Comparison of ENCODE assay signal across 10 mouse cellular contexts in genomic region chr1:129491136-129491535, GRCm38 (mm10).
DNase-seq lines count a peak whose midpoint lies in the region; ATAC-seq and TF ChIP-seq lines count a peak whose summit lies in the region.
"Had no signal": no experiment of that assay in that cellular context is flagged by ENCODE, and none has a peak within 500 bp of the region (broad histone marks: within the 10 kb centered on the region; RNA-seq: fewer than 3 reads in every experiment).

No protein-coding gene starts in this region.

- no peaks in the 10 kb centered on the region for H3K36me3 ChIP-seq in lung, postnatal 0 days (ENCODE audit: insufficient read depth, low read length)
- H3K36me3 ChIP-seq in forebrain, embryonic 13.5 days (ENCODE audit: poor library complexity, severe bottlenecking), result no peaks in the 10 kb centered on the region

- H3K4me2 ChIP-seq in lung, postnatal 0 days (replicated peaks; ENCODE audit: low read depth, low read length), result no peak overlapping the region
- no peak overlapping the region for H3K4me2 ChIP-seq in forebrain, embryonic 13.5 days

- TF ChIP-seq CTCF in lung, postnatal 0 days (IDR thresholded peaks at IDR 0.05), result peak; percentile 39
- TF ChIP-seq CTCF in Patski (IDR thresholded peaks at IDR 0.05), result peak; percentile 80

- no peak for ATAC-seq in lung, postnatal 0 days
- peak; percentile 67 for ATAC-seq in Patski
- ATAC-seq in forebrain, embryonic 13.5 days, result no peak

- H3K9me3 ChIP-seq in lung, postnatal 0 days (ENCODE audit: low read length), result no peaks in the 10 kb centered on the region
- H3K9me3 ChIP-seq in forebrain, embryonic 13.5 days (replicated peaks), result no peaks in the 10 kb centered on the region

- WGBS in lung, postnatal 0 days, result 81% methylated on average over 3 of the region's 3 CpGs
- WGBS in forebrain, embryonic 13.5 days, result 91% methylated on average over 3 of the region's 3 CpGs

- no peaks in the 10 kb centered on the region for H3K27me3 ChIP-seq in lung, postnatal 0 days (replicated peaks; ENCODE audit: insufficient read depth, low read length)
- peaks cover 13% of the 10 kb centered on the region for H3K27me3 ChIP-seq in Patski
- no peaks in the 10 kb centered on the region for H3K27me3 ChIP-seq in forebrain, embryonic 13.5 days

- in situ Hi-C loops in Patski (cut with MboI; ENCODE audit: low pct_unique_long_range_greater_than_20kb), result loop anchor here (10.0 to 25.0 kb wide), 4 partner anchors 234 to 884 kb away; no protein-coding TSS in a partner anchor

- no peak for TF ChIP-seq EP300 in lung, postnatal 0 days (IDR thresholded peaks at IDR 0.05)

- peak; percentile 2 to 20 for DNase-seq in frontal cortex, postnatal 36 days (ENCODE audit: low spot score in 2 of 2)
- DNase-seq in frontal cortex, postnatal 10 days (ENCODE audit: low spot score in 2 of 2), result no peak
- DNase-seq in lung, postnatal 0 days (ENCODE audit: low spot score), result no peak
- no peak for DNase-seq in lung, adult 18-20 months
- no peak for DNase-seq in Patski (ENCODE audit: low read depth, low spot score)
- DNase-seq in kidney, postnatal 14 days, result peak; percentile 4
- DNase-seq in urinary bladder, postnatal 36 days (ENCODE audit: low spot score in 2 of 2), result no peak
- DNase-seq: liver; right cerebral cortex, postnatal 4 days had no signal

- H3K9ac ChIP-seq in lung, postnatal 0 days (replicated peaks; ENCODE audit: low read depth), result no peak overlapping the region
- H3K9ac ChIP-seq in forebrain, embryonic 13.5 days, result no peak overlapping the region

- POLR2A ChIA-PET in Patski (lab: Charles Lee), result no interaction called here

- no peak overlapping the region for H3K4me3 ChIP-seq in lung, postnatal 0 days (ENCODE audit: low read depth, low read length)
- H3K4me3 ChIP-seq in forebrain, embryonic 13.5 days, result no peak overlapping the region

- no peaks in the 10 kb centered on the region for H3K4me1 ChIP-seq in lung, postnatal 0 days (ENCODE audit: insufficient read depth, low read depth, low read length)
- H3K4me1 ChIP-seq in forebrain, embryonic 13.5 days, result no peaks in the 10 kb centered on the region

- H3K27ac ChIP-seq in lung, postnatal 0 days (ENCODE audit: low read length), result no peak overlapping the region
- no peak overlapping the region for H3K27ac ChIP-seq in forebrain, embryonic 13.5 days

- CTCF ChIA-PET in Patski (lab: Charles Lee), result no interaction called here

Comparison
In these comparisons a context has a peak if more than half of its experiments do, and no peak if none do; other contexts are left out.
1. DNase-seq: peak in frontal cortex, postnatal 36 days (2 of 2) and kidney, postnatal 14 days (single experiment); none in frontal cortex, postnatal 10 days (0 of 2), lung, postnatal 0 days (single experiment), lung, adult 18-20 months (0 of 2), Patski (single experiment) and urinary bladder, postnatal 36 days (0 of 2).